Mouse (Mus musculus) naive thymus-derived CD4-positive, alpha-beta T cell, adult 2 months (primary cell): ENCODE measurements around the gene Unc119.

Experiments used
- DNase-seq: peaks from one replicate; pipeline ENCODE4 v3.0.0-alpha.2; 2011; ENCODE audit warnings: low read depth

Gene Unc119

DNA sequence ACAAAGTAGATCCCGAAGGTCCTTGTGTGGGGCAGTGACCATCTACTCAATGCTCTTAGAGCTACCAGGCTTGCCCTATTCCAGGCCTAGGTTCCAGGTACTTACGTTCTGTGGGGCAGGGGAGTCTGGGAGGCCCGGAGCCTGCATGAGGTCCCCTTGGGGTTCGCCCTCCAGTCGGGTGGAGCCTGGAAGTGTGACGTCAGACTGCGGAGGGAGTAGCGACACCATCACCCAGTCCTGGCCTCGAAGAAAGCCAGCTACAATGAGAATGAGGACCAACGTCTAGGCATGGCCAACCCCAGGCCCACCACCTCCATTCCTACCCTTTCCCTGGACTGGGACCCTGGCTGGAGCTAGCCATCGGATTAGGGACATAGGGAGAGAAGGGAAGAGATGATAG is 28.4 kb downstream of the Unc119 start:
- DNase-seq: no peak

DNA sequence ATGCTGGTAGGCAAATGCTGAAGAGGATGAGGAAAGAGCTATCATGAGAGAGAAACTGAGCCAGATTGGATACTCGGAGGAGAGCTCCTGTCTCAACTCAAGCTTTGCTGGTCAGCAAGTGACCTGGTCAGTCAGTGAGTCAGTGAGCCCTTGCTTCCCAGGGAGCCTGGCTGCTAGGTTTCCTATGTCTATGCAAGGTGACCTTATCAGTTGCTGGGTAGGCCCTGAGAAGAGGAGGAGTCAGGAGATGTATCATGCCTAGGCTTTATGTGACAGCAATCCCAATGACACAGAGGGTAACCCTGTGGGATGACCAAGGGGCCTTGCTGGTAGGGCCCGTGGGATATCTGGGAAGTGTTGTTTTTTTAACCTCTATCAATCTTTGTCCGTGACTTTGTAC is 28.9 kb downstream of the Unc119 start:
- no peak for DNase-seq

DNA sequence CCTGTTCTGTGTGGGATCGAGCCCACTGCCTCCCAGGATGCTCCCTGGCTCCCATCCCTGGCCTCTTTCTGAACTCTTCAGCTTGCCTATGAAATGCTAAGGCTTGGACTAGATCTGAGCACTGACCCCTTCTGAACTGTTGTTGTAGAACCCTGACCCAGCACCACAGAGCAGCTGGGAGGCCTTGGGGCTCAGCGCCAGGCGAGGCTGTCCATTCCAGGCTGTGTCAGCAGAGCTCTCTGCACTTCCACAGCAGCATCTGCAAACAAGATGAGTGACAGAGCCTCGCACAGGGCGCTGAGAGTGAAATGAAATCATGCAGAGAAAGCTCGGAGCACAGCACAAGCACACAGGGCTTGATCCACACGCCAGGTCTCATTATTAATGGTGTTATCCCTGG is 29.3 kb downstream of the Unc119 start:
- DNase-seq: no peak

DNA sequence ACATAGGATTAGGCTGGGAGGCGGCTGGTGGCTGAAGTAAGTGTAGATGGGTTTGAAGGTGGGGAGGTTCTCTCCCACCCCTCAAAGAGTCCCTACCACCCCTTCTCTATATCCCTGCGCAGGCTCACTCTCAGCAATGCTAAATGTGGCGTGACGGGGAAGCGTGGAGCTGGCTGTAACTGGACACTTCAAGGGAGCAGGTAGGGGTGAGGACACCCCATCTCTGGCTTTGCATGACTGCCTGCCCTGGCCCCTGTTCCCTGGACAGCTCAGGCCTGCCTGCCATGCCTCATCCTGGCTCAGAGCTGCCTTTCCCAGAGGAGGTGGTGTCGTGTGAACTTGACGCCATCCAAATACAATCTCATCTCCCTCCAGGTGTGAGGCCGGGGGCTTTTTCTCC is 30.9 kb downstream of the Unc119 start:
- no peak for DNase-seq

DNA sequence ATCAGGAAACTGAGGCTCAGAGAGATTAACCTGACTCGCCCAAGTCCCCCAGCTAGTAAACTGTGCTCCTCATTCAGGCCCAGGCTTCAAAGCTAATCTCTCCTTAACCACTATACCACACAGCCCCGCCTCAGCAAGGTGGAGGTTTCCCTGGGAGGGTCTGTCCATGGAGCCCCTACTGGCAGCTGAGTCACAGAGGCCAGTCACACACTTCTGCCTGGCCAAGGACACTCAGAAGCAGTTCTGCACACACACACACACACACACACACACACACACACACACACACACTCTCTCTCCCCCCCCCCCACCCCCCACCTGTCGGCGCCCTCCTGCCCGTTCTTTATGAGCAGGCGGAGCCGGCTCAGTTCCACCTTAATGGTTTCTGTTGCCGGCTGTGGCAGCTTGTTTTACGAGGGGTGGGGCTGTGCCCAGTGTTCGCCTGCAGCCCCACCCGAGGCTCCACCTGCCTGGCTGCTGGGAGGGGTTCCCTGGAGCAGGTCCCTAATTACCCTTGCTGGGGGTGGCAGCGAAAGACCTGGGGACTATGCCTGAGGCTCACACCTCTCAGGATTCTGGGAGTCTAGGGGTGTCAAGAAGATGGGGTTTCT is 34.4 kb downstream of the Unc119 start:
- no peak for DNase-seq

DNA sequence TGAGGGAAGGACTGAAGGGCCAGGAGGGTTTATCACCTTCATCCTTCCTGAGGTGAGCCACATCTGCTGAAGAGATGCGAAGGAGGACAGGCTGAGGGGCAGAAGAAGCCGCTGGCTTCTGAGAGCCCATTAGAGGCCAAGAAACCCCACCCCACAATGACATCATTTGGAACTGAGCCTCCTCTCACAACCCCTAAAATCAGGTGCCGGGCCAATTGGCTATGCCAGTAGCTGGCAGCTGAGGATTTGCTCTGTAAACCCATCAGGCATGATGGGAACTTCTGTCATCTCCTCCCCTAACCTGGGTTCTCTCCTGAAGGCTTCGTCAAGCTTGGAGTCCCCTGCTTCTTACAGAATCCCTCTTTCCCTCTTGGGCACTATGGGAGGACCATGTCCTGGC is 37.1 kb downstream of the Unc119 start:
- DNase-seq: no peak

DNA sequence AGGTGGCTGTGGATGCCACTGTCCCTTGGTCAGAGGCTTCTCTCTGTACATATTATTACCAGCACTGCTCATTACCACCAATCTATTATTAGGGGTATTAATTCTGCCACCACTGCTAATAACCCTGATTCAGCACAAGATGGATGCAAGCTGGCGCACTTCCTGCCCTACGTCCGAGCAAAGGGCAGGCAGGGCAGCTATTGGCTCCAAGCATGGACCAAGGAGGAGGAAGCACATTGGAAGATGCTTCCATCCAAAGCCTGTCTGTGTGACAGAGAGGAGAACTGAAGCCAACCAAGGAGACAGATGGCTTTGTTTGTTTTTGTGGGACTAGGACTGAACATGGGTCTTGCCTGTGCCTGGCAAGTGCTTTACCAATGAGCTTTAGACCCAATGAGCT is 37.7 kb downstream of the Unc119 start:
- DNase-seq: no peak

DNA sequence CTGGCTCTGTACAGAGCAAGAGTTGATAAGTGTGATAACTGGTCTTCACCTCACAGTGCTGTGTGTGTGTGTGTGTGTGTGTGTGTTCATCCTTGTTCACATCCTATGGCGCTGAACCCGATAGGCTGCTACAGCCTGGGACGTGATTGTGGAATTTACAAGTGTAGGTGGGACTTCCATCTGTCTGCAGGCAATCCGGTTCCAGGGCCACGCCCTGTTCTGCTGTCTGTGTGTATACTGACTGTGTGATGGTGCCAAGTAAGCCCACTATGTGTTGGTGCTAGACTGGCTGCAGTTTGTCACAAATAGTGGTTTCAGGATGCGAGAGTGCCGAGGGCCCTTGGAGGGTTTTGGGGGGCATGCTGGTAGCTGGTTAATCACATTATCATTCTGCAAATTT is 39.0 kb downstream of the Unc119 start:
- DNase-seq: no peak

DNA sequence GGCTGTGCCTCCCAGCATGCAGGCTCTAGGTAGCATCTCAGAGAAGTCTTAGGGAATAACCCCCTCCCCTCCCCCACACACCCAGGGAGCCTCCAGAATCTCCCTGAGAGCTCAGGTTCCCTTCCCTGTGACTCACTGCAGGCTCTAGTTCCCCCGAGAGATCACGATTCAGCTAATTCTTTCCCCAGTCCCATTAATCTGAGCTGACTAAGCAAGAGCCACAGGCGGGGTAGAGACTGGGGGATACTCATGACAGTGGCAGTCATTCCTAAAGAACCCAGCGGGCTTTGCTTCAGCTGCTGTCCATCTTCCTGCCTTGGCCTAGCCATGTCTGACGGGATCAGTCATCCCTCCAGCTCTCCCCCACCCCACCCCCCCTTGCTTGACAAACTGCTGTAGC is 39.4 kb downstream of the Unc119 start:
- no peak for DNase-seq

DNA sequence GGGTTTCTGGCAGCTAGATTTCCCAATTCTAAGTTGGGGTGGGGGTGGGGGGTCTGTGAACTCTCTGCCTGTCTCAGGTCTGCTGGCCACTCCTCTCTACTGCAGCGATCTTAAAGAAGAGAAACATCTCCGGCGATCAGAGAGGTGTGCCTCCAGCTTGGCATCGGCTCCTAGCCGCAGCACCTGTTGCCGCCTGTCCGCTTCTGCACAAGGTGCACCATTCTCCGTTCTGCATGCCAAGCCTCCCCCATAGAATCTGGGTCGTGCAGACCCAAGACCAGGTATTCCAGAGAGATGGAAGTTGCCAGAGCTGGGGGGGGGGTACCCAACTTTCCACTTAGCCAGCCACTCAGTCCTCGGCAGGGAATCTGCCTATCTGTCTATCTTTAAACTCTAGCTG is 42.5 kb downstream of the Unc119 start:
- DNase-seq: no peak

DNA sequence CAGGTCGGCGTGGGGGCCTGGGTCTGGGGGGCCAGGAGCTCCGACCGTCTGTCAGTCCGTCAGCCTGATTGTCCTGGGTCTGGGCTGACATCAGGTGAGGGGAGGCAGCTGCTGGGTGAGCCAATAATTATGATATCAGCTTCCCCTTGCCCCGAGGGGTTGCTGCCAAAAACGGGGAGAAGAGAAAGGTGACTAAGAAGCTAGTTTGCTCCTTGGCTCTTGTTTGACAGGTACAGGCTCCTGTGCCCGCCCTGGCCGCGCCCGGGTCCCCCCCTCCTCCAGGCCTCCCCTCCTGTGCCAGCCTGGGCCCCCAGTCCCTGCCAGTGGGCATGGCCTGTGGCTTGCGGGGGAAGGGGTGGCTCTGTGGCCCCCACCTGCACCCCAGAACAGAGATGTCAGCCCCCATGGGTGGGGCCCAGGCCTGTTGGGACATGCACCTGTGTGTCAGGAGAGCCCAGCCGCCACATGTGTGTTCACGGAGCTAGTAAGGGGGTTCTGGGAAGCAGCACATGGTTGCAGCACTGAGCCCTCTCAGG is 43.3 kb downstream of the Unc119 start, which contains the start of gene Foxn1:
Foxn1 (minus strand) TSS at position 51 of the 536 bp plus-strand sequence.
- no peak for DNase-seq

DNA sequence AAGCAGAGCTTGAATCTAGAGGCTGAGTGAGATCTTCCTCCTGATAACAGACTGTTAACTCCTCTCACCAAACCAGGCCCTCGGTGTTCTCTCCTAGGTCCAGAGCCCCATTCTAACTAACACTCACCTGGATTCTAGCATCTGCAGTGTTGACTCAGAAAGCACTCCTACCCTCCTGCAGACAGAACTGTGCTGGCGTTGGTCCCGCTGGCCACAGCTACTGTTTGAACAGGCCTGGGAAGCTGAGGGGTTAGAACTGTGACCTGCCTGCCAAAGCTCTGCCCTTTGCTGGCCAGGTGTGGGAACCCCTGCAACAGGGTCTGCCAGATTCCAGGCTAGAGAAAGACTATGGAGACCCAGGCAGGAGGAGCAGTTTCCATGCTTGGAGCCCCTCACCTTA is 49.4 kb downstream of the Unc119 start:
- DNase-seq: no peak

DNA sequence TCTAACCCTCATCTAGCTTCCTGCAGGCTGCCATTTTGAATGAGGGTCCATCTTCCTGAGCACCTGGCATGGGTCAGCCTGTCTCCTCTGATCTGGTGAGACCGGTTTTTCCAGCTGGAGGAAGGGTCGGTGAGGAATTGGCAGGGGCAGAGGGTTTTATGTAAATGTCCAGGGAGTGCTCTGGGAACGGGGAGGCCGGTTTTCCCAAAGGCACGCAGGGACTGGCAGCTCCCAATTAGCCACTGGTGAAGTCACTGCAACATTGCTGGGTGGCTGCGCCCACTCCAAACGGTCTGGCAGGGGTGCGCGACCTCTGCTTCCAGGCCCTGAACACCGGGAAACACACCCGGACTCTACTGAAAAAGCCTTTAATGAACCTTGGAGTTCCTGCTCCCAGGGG is 53.7 kb downstream of the Unc119 start:
- no peak for DNase-seq

DNA sequence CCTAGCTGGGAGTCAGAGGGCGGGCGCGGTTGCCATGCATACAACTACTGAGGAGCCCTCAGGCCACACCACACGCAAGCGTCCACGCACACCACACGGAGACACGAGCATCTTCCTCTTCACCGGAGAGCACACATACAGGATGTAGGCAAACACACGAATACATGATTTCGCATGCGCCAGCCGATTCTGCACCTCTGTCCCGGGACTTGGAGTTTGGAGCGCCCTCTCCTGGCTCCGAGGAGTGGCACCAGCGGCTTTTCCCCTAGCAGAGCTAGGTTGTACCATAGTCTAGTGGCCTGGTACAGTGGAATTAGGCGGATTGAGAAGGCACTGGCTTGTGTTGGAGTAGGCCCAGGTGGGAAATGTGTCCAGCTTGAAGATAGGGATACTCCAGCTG is 54.1 kb downstream of the Unc119 start:
- peak; percentile 71 for DNase-seq

DNA sequence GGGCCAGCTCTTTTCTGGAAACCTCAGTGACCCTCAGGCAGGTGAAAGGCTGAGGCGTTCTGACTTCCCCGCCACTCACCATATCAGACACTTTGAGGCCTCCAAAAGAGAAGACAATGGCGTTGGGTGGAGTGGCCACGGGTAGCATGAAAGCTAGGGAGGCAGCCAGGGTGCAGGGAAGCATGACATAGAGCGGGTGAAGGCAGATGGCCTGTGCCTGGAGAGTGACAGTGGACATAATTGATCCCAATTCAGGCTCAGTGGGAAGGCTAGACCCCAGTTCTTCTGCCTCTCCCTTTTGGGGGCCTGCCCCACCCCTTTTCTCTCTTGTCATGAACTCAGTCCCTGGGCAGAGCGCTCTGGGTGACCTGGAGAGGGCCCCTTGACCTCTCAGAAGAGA is 54.9 kb downstream of the Unc119 start:
- no peak for DNase-seq
